Mouse (Mus musculus) left cerebral cortex, postnatal 4 days (tissue): ENCODE measurements around the gene Nhej1. TPM values are rescaled to one million over a fixed set of nuclear protein-coding genes. Genes with fewer than 3 reads are reported as not detected.

Experiments used
- DNase-seq: peaks from one replicate; pipeline ENCODE4 v3.0.0-alpha.2; 2022
- intact Hi-C: fragments of 180-260 bp; cut with DNase I; formaldehyde crosslinking; loops from one replicate; pipeline ENCODE4 v1.15.1; 2025
- total RNA-seq, 2 experiments: library from RNA; stranded (reverse); gene quantifications; 2 replicates each; pipeline ENCODE4 v1.2.3; 2021

Nhej1 gene
- total RNA-seq, 2 experiments from 2014 or later: 2.3 to 2.5 TPM

GRCm38 (mm10) chr1:74941651-74942360, 183.2 kb downstream of the Nhej1 start:
- intact Hi-C loops: no loop called here
- no peak for DNase-seq

- intact Hi-C loops: no loop called here
- DNase-seq: no peak
Measured at GRCm38 (mm10) chr1:74939762-74940161, 185.2 kb downstream of the Nhej1 start.

GRCm38 (mm10) chr1:74936221-74936830, 188.7 kb downstream of the Nhej1 start:
- DNase-seq: no peak
- intact Hi-C loops: no loop called here

GRCm38 (mm10) chr1:74935402-74935801, 189.6 kb downstream of the Nhej1 start, which contains the start of gene Cfap65:
TSS of gene Cfap65 (minus strand) at chr1:74935599.
- intact Hi-C loops: no loop called here
- peak; percentile 48 for DNase-seq

GRCm38 (mm10) chr1:74927621-74928296, 197.2 kb downstream of the Nhej1 start:
- intact Hi-C loops: no loop called here
- DNase-seq: no peak

GRCm38 (mm10) chr1:74926721-74927120, 198.3 kb downstream of the Nhej1 start:
- DNase-seq: peak; percentile 38
- intact Hi-C loops: no loop called here

- no peak for DNase-seq
- intact Hi-C loops: no loop called here
Measured at GRCm38 (mm10) chr1:74924464-74924863, 200.5 kb downstream of the Nhej1 start.

Other genes starting within 250 kb of the Nhej1 start
- not detected for gene Fev, start 239.8 kb downstream of the Nhej1 start, total RNA-seq
- gene Cryba2, start 232.1 kb downstream of the Nhej1 start, total RNA-seq: not detected
- gene Cfap65, start 189.6 kb downstream of the Nhej1 start, total RNA-seq: 1 to 10 TPM; 1.5 to 1.8 TPM
- under 1 TPM; 0.28 to 0.40 TPM for gene Ihh, start 173.5 kb downstream of the Nhej1 start, total RNA-seq
- gene Slc23a3, start 8.7 kb upstream of the Nhej1 start, total RNA-seq: not detected
- gene Cnppd1, start 17.5 kb upstream of the Nhej1 start, total RNA-seq: 10 to 100 TPM; 37.7 to 44.4 TPM
- 100 to 1,000 TPM; 122 to 123 TPM for gene Retreg2, start 17.6 kb upstream of the Nhej1 start, total RNA-seq
- gene Zfand2b, start 43.4 kb upstream of the Nhej1 start, total RNA-seq: 10 to 100 TPM; 19.2 to 21.4 TPM
- 10 to 100 TPM; 47.4 to 48.1 TPM for gene Abcb6, start 55.2 kb upstream of the Nhej1 start, total RNA-seq
- 10 to 100 TPM; 12.7 to 18.1 TPM for gene Ankzf1, start 67.0 kb upstream of the Nhej1 start, total RNA-seq
- gene Atg9a, start 67.0 kb upstream of the Nhej1 start, total RNA-seq: 10 to 100 TPM; 62.7 to 75.7 TPM
- 10 to 100 TPM; 24.3 to 25.3 TPM for gene Glb1l, start 85.6 kb upstream of the Nhej1 start, total RNA-seq
- 100 to 1,000 TPM; 101 to 119 TPM for gene Stk16, start 85.6 kb upstream of the Nhej1 start, total RNA-seq
- 100 to 1,000 TPM; 101 to 111 TPM for gene Tuba4a, start 94.7 kb upstream of the Nhej1 start, total RNA-seq
- not detected for gene A630095N17Rik, start 106.9 kb upstream of the Nhej1 start, total RNA-seq
- gene Dnajb2, start 111.2 kb upstream of the Nhej1 start, total RNA-seq: 10 to 100 TPM; 54.7 to 61.3 TPM
- 100 to 1,000 TPM; 101 to 122 TPM for gene Ptprn, start 139.3 kb upstream of the Nhej1 start, total RNA-seq
- gene Resp18, start 153.2 kb upstream of the Nhej1 start, total RNA-seq: 10 to 100 TPM; 29.3 to 58.0 TPM
- gene Dnpep, start 192.8 kb upstream of the Nhej1 start, total RNA-seq: 10 to 100 TPM; 87.9 to 96.9 TPM
- 1 to 10 TPM; 1.6 to 2.5 TPM for gene Des, start 235.1 kb upstream of the Nhej1 start, total RNA-seq